Mouse (Mus musculus): ENCODE measurements around the gene Asl.

Gene Asl

GRCm38 (mm10) chr5:130003229-130003628 lies 25.8 kb downstream of the Asl start:
- DNase-seq (ENCODE audit: low spot score), result peak; percentile 28

- DNase-seq (ENCODE audit: low spot score), result peak; percentile 78
Measured at GRCm38 (mm10) chr5:130002301-130003146, 26.5 kb downstream of the Asl start, which contains the start of gene Gusb. Gusb (minus strand) TSS chr5:130003049.

GRCm38 (mm10) chr5:130001356-130001987 lies 27.6 kb downstream of the Asl start:
- DNase-seq (ENCODE audit: low spot score), result no peak

- no peak for DNase-seq (ENCODE audit: low spot score)
Measured at GRCm38 (mm10) chr5:130000735-130001134, 28.3 kb downstream of the Asl start.

GRCm38 (mm10) chr5:129999097-129999496 lies 29.9 kb downstream of the Asl start:
- DNase-seq (ENCODE audit: low spot score), result peak; percentile 37

GRCm38 (mm10) chr5:129997700-129998099 lies 31.3 kb downstream of the Asl start:
- DNase-seq (ENCODE audit: low spot score), result no peak

GRCm38 (mm10) chr5:129994989-129995388 lies 34.1 kb downstream of the Asl start:
- no peak for DNase-seq (ENCODE audit: low spot score)

GRCm38 (mm10) chr5:129993374-129993773 lies 35.7 kb downstream of the Asl start:
- DNase-seq (ENCODE audit: low spot score), result no peak

- no peak for DNase-seq (ENCODE audit: low spot score)
Measured at GRCm38 (mm10) chr5:129991898-129992297, 37.1 kb downstream of the Asl start.

- DNase-seq (ENCODE audit: low spot score), result no peak
Measured at GRCm38 (mm10) chr5:129989376-129989775, 39.7 kb downstream of the Asl start.

- DNase-seq (ENCODE audit: low spot score), result no peak
Measured at GRCm38 (mm10) chr5:129980216-129980615, 48.8 kb downstream of the Asl start.

- DNase-seq (ENCODE audit: low spot score), result no peak
Measured at GRCm38 (mm10) chr5:129978608-129979007, 50.4 kb downstream of the Asl start.

GRCm38 (mm10) chr5:129977768-129978167 lies 51.3 kb downstream of the Asl start:
- no peak for DNase-seq (ENCODE audit: low spot score)

- DNase-seq (ENCODE audit: low spot score), result no peak
Measured at GRCm38 (mm10) chr5:129974866-129975311, 54.2 kb downstream of the Asl start.

- no peak for DNase-seq (ENCODE audit: low spot score)
Measured at GRCm38 (mm10) chr5:129974354-129974753, 54.7 kb downstream of the Asl start.

- no peak for DNase-seq (ENCODE audit: low spot score)
Measured at GRCm38 (mm10) chr5:129971491-129971890, 57.6 kb downstream of the Asl start.

GRCm38 (mm10) chr5:129968417-129968816 lies 60.6 kb downstream of the Asl start:
- no peak for DNase-seq (ENCODE audit: low spot score)

- DNase-seq (ENCODE audit: low spot score), result no peak
Measured at GRCm38 (mm10) chr5:129966448-129966847, 62.6 kb downstream of the Asl start.

GRCm38 (mm10) chr5:129963224-129963623 lies 65.8 kb downstream of the Asl start:
- DNase-seq (ENCODE audit: low spot score), result no peak

Data from yolk sac, embryonic 10.5 days (tissue).